Mouse (Mus musculus) T-helper 1 cell (primary cell): ENCODE data around the gene Cst8.
"Not testable (repeated sequence)": the region's sequence is repeated elsewhere in the genome, so short reads cannot be mapped to it uniquely, and the experiment has no call there.

Experiments
- in situ Hi-C: fragments of 300-600 bp; cut with MboI, MseI; formaldehyde crosslinking; loops from one replicate; pipeline ENCODE4 v1.15.1; 2025; ENCODE audit warnings: high pct_unique_total_duplicates

The Cst8 gene

DNA sequence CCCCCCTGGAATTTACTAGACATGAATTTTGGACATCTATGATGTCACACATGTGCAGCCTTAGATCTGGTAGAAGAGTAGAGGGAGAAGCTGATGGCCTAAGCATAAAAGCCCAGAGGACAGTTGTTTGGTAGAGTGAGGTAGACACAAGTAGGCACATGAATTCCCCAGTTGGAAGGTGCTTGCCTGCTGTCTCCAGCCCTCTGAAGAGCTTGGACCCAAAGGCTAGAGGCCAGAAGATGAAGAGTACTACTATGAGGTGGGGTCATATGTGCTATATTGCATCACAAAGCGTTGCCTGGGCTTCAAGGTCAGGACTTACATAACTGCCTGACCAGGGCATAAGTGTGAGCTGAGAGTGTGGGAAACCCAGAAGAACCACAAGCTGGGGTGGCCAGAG is at the start of gene Cst8:
Cst8 (plus strand) TSS at position 301 of the 400 bp plus-strand sequence.
- in situ Hi-C loops: no loop called here

DNA sequence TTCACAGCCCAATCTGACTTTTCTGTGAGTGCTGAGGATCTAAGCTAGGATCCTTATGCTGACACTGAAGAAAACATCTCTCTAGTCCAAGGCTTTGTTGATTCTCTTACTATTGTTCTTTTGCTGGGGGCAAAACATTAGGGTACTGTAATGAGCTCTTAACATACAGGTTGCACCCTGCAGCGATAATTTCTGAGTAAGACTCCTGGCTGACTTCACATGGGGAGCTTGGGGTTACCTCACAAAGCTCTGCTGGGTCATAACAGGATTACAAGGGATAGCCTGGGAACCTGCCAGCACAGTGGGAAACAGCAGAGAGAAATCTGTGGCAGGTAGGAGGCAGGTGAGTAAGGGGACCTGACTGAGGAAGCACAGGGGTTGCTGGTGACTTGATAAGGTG is 48.5 kb upstream of the Cst8 start, which contains the start of gene Cstl1:
Cstl1 (plus strand) TSS at position 301 of the 400 bp plus-strand sequence.
- in situ Hi-C loops: loop anchor here (10.0 kb wide), 2 partner anchors 155 to 195 kb away; no protein-coding TSS in a partner anchor

DNA sequence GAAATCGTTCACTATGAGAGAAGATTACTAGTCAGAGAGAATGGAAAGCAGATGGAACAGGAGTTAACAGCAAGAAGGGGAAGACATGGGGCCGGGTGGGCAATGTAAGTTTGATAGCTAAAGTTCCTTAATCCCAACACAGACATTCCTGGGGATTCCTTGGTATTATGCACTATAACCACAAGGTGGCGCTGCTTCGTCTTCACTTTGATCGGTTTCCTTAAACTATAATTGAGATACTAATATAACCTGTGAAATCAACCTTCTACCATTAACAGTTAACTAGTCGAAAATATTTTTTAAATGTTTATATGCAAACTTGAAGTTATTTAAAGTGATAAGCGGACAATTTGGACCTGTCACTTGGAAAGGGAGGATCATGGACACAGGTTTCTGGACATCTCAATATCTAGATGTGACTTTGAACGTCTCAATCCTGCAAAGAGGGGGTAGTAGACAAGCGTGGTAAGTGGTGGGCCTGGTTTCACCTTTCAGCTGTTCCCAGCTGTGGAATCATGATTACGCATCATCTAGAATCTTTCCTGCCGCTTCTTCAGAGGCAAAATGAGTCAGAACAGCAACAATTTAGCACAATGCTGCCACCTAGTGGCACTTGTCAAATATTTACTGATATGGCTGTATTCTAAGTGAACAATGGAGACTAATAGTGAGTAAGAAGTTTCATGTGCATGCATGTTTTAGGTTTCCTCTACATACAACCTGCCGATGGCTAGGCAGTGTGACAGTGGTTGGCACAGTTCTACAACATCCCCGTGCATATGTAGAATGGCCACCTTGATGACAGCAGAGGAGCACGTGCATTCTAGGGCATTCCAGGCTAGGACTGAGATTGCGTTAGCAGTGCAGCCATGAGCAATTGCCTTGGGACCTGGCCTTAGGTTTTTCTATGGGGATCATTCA is 46.4 kb upstream of the Cst8 start:
- in situ Hi-C loops: loop anchor here (10.0 kb wide), 2 partner anchors 153 to 197 kb away; no protein-coding TSS in a partner anchor

DNA sequence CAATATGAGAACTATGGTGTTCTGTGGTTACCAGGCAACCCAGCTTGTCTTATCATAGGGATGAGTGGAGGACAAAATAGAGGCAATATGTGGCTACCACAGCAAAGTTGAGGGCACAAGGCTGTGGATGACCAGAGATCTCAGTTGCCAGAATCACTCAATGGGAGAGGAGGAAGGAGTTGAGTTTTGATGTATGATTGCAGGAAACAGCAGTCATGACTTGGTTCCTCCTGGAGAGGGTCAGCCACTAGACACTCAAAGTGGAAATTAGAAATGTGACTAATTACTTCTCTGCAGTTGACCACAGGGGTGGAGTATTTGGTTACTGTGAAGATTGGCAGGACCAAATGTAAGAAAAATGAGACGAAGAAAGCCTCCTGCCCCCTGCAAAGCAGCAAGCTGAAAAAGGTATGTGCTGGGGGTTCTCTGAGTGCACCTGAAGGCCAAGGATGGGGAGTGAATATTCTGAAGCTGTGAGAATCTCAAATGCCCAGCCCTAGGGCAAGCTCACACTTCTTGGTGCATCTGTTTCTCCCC is 44.2 kb upstream of the Cst8 start:
- in situ Hi-C loops: loop anchor here (10.0 kb wide), 2 partner anchors 150 to 200 kb away; no protein-coding TSS in a partner anchor

DNA sequence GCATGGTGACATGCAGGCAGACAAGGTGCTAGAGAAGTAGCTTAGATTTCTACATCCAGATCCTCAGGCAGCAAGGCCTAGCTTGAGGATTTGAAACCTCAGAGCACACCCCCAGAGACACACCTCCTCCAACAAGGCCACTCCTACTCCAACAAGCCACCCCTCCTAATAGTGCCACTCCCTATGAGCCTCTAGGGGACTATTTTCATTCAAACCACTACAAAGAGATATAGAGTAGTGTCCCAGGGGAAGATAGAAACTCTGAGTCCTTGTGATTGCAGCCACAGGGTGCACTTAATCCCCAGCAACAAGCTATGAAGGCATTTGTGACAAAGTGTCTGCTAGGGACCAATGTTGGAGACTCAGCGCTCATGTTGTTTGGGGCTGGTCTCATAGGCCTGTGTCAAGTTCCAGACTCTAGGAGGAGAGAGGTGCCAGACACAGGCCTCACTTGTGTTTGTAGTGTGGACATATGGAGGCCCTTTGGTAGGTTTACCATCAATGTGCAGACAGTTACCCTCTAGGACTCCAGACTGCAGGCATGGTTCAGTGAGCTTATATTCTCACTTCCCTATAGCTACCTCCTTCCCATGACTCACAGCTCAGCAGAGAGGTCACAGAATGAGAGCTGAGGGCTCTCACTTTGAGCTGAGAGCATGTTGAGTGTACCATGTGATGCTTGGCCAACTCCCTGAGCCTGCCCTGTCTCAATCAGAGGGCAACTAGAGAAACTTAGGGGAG is 34.8 kb upstream of the Cst8 start:
- in situ Hi-C loops: no loop called here

DNA sequence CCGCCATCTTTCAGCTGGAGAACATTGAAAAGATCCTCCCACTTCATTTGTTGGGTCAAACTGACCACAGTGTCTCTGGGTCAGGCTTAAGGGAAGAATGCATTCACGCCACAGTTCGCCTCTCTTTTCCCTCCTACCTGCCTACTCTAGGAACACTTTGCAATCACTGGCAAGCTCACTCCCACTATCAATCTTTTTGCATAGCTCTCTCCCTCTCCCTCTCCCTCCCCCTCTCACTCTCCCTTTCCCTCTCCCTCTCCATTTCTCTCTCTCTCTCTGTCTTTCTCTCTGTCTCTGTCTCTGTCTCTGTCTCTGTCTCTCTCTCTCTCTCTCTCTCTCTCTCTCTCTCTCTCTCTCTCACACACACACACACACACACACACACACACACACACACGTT is 27.2 kb upstream of the Cst8 start, which contains the start of gene Cst11:
Cst11 (minus strand) TSS at position 101 of the 400 bp plus-strand sequence.
- in situ Hi-C loops: not testable (repeated sequence)

DNA sequence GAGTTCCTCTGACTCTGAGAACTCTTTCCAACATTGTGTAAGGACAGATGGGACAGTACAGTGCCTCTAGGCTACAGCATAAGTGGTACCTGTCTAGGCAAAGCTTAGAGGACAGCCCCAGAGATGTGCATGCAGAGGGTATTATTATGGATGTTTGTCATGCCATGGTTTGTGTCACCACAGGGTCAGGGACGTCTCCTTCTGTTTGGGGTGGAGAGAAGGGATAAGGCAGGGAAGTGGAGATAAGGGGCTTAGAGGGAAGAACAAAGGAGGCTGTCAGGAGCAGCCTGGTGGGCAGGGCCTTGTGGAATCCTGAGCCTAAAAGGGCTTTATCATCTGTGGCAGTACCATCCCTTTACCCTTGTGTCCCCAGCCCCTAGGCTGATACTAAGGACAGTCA is 16.9 kb upstream of the Cst8 start, which contains the start of gene 8030411F24Rik:
8030411F24Rik (plus strand) TSS at position 301 of the 400 bp plus-strand sequence.
- in situ Hi-C loops: no loop called here

DNA sequence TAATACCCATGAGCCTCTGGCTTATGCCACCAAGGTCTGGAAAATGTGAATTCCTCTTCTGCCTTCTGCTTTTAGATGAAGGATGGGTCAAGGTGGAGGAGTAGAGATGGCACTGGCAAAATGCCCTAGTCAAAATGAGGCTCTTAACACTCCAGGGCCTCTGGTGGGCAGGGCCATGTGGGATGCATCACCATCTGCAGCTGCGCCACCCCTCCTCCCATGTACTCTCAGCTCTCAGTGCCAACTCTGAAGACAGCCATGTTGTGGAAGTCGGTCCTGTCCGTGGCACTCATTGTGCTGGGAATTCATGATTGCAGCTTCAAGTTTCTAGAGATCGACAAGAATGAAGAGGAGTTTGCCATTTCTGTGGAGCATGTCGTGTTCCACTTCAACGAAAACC is 9.4 kb upstream of the Cst8 start, which contains the start of gene Cst12:
Cst12 (plus strand) TSS at position 220 of the 400 bp plus-strand sequence.
- in situ Hi-C loops: no loop called here

DNA sequence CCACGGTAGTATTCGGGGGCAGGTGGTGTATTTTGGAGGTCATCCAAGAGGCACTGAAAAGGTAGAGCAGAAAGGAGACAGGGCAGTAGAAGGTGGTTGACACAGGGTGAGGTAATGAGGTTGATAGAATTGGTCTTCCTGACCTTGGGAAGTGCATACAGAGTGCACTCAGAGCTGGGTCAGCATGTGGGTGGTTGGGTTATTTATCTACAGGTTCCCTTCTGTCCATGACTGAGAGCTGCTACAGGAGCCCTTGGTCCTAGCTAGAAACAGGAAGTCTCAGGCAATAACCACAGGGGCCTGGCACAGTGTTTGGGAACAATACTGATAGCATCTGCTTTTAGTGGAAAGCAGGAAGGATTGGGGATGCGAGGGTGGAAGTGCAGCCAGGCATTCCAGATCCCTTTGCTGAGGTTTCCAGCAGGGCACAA is 2.9 kb downstream of the Cst8 start:
- in situ Hi-C loops: no loop called here

DNA sequence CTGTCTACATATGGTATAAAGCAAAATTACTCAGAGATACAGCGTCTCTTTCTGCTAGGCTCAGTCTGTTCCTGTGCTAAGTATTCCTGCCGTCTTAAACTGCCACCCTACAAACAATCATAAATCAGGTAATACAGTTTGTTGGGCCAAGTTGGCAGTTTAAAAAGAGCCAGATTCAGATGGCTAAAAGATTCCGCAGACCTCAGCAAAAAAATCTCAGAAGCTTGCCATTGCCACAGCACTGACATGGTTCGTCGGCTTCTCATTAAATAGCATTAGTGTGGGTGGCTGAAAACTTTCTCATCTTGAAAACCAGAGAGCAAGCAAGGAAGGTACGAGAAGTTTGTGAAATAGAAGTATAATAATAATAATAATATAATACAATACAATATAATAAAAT is 8.1 kb downstream of the Cst8 start:
- in situ Hi-C loops: no loop called here

DNA sequence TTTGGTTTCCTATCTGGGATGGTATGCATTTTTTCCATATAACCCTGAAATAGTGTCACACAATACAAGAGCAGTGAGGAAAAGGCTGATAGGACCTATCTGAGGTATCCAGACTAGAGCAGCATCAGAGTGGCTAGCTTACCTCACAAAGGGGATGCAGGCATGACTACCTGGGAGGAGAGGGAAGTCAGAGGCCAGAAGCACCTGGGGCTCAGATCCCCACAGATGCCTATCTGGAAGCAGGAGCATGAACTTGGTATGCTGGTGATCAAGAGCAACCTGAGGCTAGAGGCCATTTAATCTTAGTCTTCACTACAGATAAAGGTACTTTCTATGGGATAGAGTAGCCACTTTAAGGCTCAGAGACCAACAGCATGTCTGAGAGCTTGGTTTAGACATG is 21.3 kb downstream of the Cst8 start, which contains the start of gene Cst13:
Cst13 (plus strand) TSS at position 173 of the 400 bp plus-strand sequence.
- in situ Hi-C loops: no loop called here

DNA sequence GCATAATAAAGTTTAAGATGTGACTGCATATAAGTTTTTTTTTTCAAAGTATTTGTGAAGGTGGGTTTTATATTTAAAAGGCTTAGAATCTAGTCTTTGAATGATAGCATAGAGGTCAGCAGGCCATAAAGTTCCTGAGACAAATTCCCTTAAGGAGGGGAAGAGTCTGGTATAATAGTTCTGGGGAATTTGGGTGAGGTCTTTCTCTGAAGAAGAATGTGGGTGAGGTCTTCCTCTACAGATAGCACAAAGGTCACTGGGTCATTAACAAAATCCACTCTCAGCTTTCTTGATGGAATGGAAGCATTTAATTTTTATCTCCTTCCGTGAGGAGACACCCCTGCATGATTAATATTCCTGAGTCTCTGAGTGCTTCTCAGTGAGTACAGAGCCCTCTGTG is 27.4 kb downstream of the Cst8 start:
- in situ Hi-C loops: no loop called here

DNA sequence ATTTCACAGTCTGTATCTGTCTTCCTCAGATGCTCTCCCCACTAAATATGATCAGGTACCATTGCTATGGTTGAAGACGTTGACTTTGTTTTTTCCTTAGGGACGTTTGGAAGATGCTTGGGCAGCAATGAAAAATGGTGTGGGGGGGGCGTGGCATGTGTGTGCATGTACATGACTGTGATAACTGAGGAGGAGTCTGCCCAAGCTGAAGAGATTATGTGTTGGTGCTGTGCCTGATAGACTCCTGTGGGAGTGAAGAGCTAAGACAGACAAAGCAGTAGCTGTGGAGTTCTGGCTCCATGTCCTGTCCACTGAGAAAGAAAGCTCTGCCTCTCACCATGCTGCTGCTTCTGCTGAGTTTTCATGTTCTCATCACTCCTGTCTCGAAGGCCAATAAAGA is 36.3 kb downstream of the Cst8 start, which contains the start of gene Cst9:
Cst9 (plus strand) TSS at position 236 of the 400 bp plus-strand sequence.
- in situ Hi-C loops: no loop called here

DNA sequence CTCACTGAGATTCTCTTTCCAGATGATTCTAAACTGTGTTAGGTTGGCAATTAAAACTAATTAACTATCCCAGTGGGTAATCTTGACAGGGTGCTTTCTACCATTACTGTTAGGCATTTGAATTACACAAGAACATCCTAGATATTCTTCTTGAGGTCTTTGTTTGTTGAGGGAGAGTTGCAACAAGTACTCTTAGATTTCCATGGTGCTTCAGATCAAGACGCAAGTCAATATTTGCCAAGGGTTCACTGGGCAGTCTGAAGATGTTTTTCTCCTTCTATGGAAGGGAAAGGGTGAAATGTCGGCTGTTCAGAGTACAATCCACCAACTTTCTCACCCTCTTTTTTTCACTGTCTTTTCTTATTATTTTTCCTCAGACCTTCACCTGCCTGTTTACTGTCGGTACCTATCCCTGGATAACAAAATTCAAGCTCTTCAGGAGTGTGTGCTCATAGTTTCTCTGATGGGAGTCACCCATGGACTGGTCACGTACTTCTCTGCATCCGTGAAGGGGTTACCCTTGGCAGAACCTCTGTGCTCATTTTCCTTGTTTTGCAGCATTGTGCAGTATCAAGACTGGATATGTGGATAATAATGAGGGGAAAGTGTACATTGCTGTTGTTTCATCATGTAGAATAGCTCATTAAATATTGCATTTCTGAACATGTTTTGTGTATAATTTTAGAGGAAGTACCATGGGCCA is 39.6 kb downstream of the Cst8 start:
- in situ Hi-C loops: no loop called here

DNA sequence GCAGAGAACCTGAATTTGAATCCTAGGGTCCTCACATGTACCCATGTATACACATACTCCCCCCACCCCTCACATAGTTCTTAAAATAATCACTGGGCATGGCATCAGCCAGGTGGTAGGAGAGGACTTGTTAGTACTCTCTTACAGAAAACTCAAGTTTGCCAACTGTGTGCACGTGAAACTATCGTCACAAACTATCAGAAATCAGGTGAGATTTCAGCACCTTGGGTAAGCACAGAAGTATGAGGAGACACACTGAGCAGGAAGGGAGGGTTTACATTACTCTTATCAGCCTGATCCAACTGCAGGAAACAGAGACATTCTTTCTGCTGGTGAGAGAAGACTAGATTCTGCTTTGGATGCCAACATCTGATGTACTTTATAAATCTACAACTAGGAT is 40.6 kb downstream of the Cst8 start:
- in situ Hi-C loops: no loop called here

DNA sequence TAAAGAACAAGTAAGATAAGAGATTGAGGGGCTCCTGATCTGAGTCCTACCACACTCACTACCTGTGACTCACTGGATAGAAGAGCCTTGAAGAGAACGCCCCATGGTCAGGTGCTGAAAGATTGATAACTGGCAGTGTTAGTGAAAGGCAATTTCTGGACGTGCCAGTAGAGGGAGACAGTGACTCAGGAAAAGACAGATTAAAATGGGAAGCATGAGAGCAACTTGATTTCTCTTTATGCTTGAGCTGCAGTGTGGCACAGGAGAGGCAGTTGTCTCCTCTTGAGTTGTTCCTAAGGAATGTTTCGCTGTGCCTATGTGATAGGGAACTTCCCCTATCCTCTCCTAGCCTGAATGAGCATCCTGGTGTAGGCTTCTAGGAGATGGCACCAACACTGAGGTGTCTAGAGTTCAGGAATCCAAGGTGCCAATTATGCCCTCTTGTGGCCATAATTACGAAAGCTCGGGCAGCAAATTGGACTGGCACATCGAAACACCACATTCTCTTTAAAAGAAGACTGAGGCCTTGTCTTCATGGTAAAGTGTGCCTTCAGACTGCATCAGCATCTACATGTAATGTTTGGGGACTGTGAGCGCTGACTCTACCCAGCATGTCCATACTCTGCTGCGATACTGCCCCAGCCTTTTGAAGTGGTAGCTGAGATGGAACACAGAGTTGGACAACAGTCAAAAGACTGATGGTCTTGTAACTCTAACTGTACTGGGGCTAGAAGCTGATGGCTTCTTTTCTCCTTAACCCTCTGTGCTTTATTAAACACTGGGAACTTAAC is 52.7 kb downstream of the Cst8 start:
- in situ Hi-C loops: loop anchor here (5.0 kb wide), 1 partner anchor 51 kb away; no protein-coding TSS in a partner anchor
